Mouse (Mus musculus) G1E (cell line): ENCODE data around the gene Klhl25.

Source experiments
- CTCF ChIP-seq: IDR thresholded peaks from 2 replicates; pipeline ENCODE4 v1.5.1; 2012; ENCODE audit warnings: low read depth, low read length, inconsistent platforms, mixed read lengths
- GATA1 ChIP-seq: IDR thresholded peaks from 2 replicates; pipeline ENCODE4 v1.6.1; 2012; ENCODE audit warnings: borderline replicate concordance, low read length, inconsistent platforms, mixed read lengths
- GATA2 ChIP-seq: IDR thresholded peaks from 2 replicates; pipeline ENCODE4 v1.6.1; 2012; ENCODE audit warnings: low read depth, low read length, inconsistent platforms, borderline replicate concordance
- POLR2AphosphoS5 ChIP-seq: IDR thresholded peaks from 2 replicates; pipeline ENCODE4 v1.6.1; 2012; ENCODE audit warnings: low read depth, low read length, inconsistent platforms; ENCODE audit not compliant: insufficient replicate concordance
- TAL1 ChIP-seq: conservative IDR thresholded peaks from 2 replicates; pipeline ENCODE4 v1.6.1; 2012; ENCODE audit warnings: low read depth, low read length, inconsistent platforms, mixed read lengths

DNA sequence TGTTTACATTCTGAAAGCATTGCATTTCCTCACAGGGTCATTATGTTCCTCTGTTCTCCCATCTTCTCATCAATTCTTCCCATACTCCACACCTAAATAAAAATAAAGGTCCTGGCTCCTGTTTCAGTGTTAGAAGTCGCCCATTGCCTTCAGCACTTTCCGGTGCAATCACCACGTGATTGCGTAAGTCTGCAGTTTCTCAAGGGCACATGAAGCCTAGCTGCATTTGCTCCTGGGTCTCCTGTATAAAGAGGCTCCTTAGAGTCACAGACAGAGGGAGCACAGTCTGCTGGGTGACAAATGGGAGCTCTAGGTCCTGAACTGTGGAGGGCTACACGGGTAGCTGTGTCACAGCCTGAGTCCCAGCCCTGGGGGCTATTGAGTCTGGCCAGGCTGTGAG is 24.1 kb downstream of the Klhl25 start:
- TF ChIP-seq CTCF (no peak), TAL1 (no peak), GATA1 (no peak), POLR2AphosphoS5 (no peak), GATA2 (no peak)
